Mouse (Mus musculus) hindlimb bud, embryonic 11.5 days (tissue): Measurements from ENCODE around the gene Elmsan1.
A peak's percentile ranks its signal among the peaks of the same experiment; 100 is the strongest.
"Not testable (repeated sequence)": the region's sequence is repeated elsewhere in the genome, so short reads cannot be mapped to it uniquely, and the experiment has no call there.

Experiments
- DNase-seq: peaks from one replicate; pipeline ENCODE4 v3.0.0-alpha.2; 2012; ENCODE audit warnings: low read depth, low spot score; ENCODE audit errors: extremely low spot score

Elmsan1 gene

DNA sequence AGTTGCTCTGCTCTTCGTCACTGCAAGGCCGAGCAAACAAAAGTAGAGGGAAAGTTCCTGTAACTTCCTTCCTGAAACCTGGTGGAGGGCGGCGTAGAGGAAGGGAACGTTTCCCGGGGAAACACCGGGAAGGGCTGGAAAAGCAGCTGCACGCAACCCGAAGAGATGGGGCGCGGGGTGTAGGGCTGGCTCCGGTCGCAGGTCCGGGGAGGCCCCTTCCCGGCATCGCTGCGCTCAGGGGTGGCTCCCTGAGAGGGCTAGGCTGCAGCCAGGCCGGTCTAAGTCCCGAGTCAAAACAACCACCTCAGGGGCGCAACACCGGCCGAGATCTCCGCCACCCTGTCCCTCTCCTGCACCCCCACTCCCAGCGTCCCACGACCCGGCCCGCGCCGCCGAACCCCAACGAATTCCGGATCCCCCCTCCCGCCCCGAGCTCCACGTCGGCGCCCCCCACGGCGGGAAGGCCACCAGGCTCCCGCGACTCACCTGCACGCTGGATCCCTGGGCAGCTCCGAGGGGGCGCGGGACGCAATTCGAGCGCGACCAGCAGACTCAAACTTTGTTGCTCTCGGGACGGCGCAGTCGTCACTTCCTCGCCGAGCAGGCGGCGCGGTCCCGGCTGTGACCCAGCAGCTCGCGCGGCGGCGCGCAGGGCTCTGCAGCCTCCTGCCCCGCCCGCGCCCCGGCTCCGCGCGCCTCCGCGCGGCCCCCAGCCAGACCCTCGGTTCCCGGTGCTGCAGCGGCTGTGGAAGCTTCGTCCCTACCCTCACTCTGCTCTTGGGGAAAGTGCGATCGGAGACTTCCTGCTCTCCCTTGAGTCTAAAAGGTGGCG is at the start of gene Elmsan1:
TSS of gene Elmsan1 (minus strand) at position 593 of the 832 bp plus-strand sequence.
- DNase-seq: no peak

DNA sequence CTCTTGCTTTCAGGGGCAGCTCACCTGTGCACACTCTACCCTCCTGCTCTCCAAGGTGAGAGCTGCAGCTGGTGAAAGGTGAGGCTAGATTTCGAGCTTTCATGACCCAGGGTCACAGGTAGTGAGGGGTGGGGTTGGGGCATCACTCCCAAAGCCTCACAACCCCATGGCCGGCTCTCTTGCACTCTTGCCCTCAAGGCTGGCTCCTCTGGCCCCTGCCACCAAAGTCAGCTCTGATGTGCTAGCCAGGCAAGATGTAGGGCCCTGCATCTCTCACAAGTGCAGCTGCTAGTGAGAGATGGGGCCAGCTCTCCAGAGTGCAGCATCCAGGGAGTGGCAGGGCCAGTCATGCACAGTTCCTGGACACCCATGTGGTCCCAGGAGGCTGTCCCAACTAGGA is 48.6 kb upstream of the Elmsan1 start:
- no peak for DNase-seq

DNA sequence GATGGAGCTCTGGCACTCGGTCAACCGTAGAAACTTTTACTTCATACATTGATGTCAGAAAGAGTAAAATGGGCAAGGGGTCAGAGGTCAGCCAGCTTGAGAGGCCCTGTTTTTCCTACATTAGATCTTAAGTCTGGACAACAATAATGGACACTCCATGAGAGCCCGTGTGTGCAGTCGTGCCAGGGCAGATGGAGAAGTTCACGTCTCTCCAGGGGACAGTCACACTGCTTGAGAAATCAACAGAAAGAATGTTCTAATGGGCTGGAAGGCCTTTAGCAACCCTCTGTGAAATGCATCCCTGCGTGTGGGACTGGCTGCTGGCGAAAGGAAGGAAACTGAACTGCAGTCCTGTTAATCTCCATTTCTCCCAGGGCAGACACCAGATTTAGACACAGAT is 41.7 kb upstream of the Elmsan1 start:
- DNase-seq: no peak

DNA sequence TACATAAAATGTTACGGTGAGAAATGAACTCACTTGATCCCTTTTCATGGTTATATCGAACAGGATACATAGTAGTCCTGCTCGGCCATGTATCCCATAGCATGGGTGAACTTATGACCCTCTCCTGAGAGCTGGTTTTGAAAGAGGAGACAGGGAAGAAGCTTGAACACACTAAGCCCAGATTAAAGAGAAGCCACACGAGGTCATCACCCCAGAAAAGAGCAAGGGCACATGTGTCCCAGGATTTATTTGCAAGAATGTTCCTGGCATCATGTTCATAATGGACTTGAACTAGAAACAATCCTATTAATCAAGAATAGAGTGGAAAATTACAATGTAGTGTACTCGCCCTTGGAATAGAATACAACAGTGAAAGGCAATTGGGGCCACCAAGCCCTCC is 36.2 kb upstream of the Elmsan1 start:
- no peak for DNase-seq

DNA sequence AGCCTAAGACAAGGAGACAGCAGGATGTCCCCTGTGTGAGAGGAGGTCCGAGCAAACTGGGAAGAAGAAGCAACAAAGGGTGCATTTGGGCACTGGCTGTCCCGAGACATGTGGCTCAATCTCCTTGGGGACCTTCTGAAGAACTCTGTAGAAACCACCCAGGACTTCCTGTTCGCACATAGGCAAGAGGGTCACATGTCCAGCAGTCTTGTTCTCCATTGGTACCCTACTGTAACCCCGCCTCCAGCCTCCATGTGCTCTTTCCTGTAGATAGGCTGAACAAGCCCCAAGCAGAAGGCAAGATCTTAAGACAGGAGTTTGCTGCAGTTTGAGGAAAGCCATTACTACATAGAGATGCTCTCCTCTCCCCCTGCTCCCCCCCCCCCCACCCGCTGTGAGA is 34.1 kb upstream of the Elmsan1 start:
- no peak for DNase-seq

DNA sequence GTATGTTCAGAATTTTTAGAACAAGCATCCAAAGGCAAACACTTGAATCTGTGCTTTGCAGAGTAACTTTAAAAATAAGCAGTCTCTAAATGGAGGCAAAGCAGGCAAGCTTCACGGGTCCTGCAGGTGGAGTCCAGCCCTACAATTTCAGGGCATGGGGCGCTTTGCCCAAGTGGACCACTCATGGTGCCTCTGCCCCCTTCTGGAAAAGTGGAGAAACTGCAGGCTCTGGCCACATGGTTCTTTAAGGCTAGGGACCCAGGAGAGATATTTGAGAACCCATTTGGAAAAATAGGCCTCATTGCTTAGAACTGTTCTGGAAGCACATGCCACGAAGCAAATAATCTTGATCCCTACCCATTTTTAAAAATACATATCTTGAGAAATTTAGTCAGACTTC is 30.5 kb upstream of the Elmsan1 start:
- DNase-seq: peak; percentile 26

DNA sequence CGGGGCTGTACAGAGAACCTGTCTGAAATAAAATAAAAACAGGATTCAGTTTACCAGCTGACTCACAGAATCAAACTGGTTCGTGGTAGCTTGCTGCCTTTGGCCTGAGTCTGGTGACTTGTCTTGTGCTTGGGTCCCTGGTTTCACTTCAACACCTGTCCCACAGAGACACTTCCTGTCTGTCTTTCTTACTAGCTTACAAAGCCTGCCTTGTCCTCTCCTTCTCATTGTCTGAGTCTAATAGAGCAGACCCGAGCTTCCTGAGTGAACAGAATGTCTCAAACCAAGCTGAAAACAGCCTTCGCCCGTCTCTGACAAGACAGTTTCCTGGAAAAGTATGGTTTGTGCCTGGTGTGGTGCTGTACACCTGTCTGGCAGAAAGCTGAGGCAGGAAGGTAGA is 27.0 kb upstream of the Elmsan1 start:
- no peak for DNase-seq

DNA sequence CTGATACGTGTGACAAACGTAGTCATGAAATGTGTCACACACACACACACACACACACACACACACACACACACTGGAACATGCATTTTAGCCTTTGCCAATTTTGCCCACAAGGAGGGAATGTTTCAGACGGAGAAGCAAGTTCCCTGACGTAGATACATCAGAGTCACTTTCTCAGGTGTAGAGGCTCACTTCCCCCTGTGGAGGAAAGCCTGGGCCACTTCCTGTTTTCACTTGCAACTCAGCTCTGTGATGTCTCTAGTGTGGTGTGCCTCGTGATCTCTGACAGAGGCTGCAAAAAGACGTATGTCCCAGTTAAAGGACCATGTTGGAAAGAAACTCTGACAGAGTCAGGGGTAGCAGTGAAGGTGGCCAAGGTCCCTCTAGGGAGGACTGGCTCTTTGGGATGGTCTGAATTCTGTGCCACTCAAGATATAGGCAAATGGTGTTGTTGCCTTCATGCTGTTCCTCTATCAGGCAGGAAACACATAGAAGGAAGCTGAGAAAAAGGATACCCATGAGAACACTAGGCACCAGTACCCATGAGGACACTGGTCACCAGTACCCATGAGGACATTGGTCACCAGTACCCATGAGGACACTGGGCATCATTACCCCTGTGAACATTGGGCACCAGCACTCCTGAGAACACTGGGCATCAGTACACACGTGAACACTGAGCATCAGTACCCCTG is 24.5 kb upstream of the Elmsan1 start:
- DNase-seq: no peak

DNA sequence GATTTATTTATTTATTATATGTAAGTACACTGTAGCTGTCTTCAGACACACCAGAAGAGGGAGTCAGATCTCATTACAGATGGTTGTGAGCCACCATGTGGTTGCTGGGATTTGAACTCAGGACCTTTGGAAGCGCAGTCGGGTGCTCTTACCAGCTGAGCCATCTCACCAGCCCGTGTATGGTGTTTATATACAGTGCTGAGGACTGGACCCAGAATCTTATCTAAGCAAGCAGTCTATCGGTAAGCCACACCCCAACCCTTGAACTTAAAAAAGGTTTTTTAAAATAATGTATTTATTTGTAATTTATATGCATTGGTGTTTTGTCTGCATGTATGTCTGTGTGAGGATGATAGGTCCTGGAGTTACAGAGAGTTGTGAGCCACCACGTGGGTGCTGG is 18.4 kb upstream of the Elmsan1 start:
- DNase-seq: not testable (repeated sequence)

DNA sequence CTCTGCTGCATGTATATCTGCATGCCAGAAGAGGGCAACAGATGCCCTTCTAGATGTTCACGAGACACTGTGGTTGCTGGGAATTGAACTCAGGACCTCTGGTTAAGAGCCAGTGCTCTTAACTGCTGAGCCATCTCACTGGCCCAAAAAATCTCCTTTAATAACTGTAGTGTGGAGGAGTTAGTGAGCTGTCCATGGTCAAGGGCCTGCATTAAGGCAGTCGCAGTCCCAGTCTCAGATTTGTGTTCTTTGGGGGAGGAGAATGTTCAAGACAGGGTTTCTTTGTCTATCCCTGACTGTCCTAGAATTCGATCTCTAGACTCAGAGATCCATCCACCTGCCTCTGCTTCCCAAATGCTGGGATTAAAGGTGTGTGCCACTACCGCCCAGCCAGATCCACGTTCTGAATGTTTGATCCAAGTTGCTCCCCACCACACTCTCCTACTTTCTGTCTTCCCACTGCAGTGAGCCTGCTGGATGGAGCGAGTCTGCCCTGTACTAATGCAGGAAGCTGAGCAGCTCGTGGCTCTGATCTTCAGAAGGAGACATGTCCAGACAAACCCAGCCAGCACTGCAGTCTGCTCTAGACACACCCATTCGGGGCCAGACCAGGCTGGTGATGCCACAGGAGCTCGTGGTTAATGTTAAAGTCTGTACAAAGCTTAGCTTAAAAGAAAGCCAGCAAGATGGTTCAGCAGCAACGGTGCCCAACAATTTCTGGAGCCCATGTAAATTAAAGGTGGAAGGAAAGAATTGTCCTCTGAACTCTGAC is 17.5 kb upstream of the Elmsan1 start:
- DNase-seq: no peak

DNA sequence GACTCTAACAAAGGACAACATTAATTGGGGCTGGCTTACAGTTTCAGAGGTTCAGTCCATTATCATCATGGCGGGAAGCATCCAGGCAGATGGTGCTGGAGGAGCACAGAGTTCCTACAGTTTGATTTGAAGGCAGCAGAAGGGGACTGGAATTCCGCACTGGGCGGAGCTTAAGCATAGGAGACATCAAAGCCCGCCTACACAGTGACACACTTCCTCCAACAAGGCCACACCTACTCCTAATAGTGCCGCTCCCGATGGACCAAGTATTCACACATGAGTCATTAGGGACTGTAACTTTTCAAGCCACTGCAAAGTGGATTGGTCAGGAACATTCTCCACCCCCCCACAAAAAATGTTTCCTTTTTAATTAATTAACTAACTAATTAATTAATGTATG is 16.9 kb upstream of the Elmsan1 start:
- DNase-seq: no peak

DNA sequence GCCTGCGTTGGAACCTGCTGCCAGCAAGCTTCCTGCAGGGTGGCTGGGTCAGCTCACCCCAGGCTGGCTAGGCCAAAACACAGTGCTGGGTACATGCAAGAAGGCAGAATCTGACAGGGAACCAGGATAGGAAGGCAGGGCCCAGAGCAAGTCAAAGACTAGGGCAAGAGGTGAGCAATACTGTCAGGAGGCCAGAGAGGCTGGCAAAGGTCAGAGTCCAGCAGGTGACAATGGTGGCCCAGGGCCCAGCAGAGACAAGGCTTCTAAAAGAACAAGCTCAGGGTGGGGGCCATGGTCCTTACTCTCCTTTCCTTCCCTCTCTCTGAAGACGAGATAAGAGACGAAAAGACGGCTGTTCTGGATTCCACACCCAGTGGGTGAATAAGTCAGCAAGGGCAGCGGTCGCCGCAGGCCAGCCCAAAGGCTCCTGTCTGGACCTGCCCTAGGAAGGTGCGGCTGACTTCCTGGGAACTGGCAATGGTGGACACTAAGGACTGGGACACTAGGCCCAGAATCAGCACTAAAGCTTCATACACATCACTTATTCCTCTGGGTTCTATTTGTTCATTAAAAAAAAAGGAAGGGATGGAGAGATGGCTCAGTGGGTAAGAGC is 14.9 kb upstream of the Elmsan1 start:
- no peak for DNase-seq

DNA sequence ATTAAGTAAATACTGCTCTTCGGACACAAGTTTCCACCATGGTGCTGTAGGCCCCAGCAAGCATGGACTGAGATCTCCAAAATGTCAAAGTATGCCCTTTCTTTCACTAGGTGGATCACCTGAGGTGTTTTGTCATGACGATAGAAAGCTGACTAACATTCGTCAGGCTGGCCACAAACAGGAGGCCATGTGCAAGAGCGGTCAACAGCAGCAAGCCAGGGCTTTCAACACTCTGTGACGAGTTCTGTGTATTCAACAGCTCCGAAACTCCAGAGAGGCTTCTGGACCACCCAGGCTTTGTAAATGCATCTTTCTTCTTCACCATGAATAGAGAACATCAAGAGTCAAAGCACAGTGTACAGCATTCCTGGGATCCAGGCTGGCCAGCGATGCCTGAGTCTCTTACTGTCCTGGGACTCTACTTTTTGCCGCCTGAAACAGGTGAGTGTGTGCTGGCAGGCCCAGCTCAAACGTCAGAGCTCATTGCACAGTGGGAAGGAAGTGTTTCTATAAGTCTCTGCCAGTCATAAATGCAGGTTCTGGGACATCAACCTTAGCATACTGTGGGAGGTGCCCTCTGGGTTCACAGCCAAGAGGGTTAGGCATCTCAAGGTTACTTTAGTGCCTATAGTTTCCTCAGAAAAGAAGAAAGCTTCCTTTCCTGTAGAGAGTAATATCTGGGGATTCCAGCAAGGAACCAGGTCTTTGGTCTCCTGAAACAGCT is 7.6 kb upstream of the Elmsan1 start:
- DNase-seq: no peak

DNA sequence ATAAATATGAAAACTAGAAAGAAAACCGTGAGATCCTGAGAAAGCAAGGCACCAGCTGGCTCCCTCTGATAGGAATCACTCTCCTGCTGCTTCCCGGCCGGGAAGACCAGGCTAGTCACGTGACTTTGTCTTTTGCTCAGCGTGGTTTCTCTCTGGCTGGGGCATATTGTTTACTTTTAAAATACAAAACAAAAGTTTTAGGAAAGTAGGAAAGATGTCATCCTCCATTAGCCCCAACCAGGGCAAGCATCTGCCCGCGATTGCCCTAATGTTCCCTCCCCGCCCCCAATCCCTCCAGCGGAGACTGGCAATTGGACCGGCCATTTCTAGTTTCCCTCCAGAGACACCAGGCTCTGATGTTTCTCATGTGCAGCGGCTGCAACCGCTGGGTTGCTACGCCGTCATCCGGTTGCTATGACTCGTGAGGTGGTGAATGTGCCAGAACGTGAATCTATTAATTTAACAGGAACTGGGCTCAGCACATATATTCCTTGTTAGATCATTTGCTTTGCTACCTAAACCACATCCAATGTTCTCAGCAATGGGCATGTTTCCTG is 3.8 kb upstream of the Elmsan1 start:
- DNase-seq: no peak

DNA sequence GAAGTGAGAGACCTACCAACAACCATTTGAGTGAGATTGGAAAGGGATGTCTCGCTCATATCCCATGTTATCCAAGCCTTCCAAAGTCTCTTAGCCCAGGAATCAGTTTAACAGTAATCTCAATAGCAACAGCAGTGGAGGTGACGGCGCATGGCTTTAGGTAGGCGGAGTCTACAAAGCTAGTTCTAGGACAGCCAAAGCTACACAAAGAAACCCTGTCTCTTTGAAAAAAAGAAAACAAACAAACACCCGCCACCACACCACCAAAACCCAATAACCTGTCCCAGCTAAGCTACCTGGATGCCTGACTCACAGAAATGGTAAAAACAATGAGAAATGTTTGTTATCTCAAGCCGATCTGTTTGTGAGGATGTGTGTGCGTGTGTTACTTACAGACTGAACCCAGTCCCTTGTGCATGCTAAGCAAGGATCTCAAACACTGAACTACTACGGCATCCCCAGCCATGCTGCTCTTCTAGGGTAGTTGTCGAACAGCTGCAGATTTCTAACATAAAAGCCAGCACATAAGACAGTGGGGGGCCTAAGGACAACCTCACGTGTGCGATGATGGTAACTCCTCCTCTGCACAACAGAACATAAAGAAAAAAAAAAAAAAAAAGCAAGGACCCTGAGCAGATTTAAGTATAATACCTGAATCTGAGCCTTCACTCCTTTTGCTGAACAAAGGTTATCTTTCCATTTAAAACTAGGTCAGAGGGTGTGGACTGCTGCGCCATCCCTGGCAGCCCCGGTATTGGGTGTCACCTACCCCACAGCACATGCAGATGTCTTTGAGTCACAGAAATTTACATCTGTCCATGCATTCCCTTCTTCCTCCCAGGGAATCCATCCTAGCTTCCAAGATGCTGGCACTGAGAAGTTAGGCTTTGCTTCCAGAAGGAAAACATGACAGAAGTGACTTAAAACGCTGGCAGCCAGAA is 2.5 kb upstream of the Elmsan1 start:
- DNase-seq: no peak

DNA sequence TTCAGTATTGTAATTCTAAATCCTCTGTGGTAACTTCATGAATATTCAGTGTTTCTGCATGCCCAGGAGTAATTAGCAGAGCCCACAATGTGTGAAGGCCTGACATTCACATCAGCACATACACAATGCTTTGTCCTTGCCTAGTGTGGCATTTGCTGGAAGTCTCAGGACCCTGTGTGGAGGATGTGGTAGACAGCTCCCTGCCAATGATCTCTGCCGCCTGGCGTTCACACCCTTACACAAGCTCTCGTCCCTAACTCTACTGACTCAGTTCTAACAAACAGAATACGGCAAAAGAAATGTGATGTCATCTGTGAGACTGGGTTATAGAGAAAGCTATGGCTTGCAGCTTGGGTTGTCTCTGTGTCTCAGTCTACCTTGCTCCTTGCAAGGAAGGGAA is 1.8 kb upstream of the Elmsan1 start:
- no peak for DNase-seq

DNA sequence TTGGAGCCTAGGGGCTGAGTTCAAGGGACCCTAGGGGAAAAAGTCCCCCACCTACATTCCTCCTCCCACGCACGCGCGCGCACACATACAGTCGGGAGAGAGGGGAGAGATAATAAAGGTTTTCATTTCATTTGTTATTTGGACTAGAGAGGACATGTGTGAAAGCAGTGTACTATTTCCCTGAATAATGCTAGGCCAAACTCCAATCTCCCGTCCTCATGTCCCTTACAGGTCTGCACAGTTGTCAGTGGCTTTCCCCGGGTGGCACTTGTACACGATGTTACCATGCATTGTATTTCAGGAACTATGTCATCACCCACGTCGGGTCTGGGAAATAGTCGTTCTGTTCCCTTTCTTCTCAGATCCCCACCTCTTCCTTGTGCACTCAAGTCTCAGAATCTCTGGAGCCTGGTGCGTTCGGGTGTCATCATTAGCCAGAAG is 460 bp upstream of the Elmsan1 start:
- no peak for DNase-seq

DNA sequence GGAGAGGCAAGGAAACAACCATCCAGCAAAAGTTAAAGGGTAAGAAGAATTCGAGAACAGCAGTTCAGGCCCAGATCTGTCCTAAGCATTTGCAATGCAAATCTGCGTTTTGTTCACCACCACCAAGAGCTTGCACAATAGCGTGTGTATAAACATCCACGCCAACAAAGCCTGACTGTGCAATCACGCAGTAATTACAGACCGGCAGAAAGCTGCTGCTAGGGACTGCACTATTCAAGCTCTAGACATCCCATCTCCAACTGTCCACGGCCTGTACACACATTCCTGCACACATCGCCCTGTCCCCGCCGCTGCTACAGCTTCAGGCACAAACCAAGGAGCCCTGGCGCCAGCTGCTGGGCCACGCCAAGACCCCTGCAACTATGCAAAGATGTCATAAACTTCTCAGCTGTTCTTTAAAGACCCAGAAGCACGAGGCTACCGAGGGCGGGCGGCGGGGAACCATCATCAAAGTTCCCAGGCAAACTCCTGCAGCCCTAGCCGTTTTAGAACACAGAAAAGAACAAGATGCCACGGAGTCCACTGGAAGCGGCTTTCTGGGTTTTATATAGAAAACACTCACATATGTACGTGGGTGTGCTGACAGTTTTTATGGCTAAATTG is 1.1 kb downstream of the Elmsan1 start:
- DNase-seq: no peak

DNA sequence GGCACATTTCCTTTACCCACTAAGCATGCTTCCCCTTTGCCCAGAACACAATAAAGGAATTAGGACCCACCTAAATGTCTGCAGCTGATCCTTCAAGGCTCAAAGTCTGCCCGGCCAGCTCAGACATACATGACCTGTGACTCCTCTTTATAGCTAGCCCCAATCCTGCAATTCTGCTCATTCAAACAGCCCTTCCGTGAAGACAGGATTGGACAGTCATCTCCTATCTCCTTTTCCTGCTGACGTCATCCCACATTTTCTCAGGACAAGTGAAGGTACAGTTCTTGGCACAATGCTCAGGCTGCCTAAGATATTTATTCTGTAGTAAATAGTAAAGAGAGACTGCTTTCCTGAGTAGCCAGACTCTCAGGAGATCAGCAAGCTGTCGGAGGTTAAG is 1.6 kb downstream of the Elmsan1 start:
- no peak for DNase-seq
